Mouse (Mus musculus) Patski (cell line): ENCODE measurements around the gene Zc3hc1. TPM values are rescaled to one million over a fixed set of nuclear protein-coding genes. Genes with fewer than 3 reads are reported as not detected.

Experiments
- ATAC-seq: fragments of 100-300 bp; one replicate; pipeline ENCODE4 v1.8.0; 2021
- CTCF ChIA-PET: fragments of 350-600 bp; sonication (Branson Sonifier 250); formaldehyde crosslinking; loops from one replicate; lab custom pipeline; 2022; ENCODE audit warnings: inconsistent platforms; lab: Charles Lee
- POLR2A ChIA-PET: fragments of 350-600 bp; sonication (Branson Sonifier 250); formaldehyde crosslinking; loops from one replicate; lab custom pipeline; 2022; ENCODE audit warnings: antibody characterized with exemption, inconsistent platforms; lab: Charles Lee
- DNase-seq: peaks from one replicate; pipeline ENCODE4 v3.0.0-alpha.2; 2011; ENCODE audit warnings: low read depth, low spot score
- H3K27me3 ChIP-seq: fragments of 371-371 bp; one replicate; pipeline ENCODE4 v1.5.1; 2021
- CTCF ChIP-seq: fragments of 100-300 bp; IDR thresholded peaks from one replicate; pipeline ENCODE4 v1.5.1; 2021
- in situ Hi-C: fragments of 300-500 bp; cut with MboI; formaldehyde crosslinking; loops from 3 replicates; pipeline ENCODE4 v1.11.1; 2018; ENCODE audit warnings: low pct_unique_long_range_greater_than_20kb, mixed read lengths
- polyA plus RNA-seq: library from polyadenylated mRNA; unstranded; gene quantifications from one replicate; pipeline ENCODE4 v1.2.3, GENCODE M21; 2021

Zc3hc1 gene
- polyA plus RNA-seq, 1 experiment from 2014 or later: 41.7 TPM

DNA sequence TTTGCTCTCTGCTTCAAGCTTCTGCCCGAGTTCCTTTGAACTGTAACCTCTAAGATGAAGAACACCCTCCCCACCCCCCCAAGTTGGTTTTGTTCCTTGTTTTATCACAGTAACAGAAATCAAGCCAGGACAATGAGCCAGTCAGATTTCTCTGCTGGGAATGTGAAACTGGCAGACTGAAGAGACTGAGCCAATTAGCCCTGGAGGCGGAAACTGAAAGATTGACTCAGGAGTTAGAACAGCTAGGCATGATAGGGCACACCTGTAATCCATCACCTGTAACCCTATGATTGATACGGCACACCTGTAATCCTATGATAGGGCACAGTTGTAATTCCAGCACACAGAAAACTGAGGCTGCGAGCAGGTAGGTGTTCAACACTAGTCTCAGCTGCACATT, 58.6 kb downstream of the Zc3hc1 start:
- no peaks in the 10 kb centered on the region for H3K27me3 ChIP-seq
- DNase-seq: no peak
- ATAC-seq: no peak
- ChIA-PET POLR2A (no interaction called here), CTCF (interaction anchor here (1.2 kb wide), 1 partner anchor 23 kb away, joined by 3 read pairs; no protein-coding TSS in a partner anchor)
- no peak for TF ChIP-seq CTCF
- in situ Hi-C loops: no loop called here

DNA sequence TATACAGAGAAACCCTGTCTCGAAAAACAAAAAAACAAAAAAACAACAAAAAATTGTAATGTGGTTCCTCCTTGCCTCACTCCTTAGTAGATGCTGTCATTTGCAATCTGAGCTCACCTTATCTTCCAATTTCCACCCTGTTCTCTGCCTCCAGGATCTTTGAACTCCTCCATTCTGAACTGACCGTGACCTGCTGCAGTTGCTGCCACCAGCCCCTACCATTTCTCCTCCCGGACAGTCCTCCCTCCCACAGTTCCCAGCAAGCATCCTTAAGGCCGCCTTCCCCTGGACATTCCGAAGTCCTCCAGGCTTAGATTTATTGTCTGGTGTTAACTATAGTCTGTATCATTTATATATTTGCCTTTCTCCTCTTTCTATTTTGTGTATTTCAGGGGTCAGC, 60.1 kb downstream of the Zc3hc1 start:
- no peak for TF ChIP-seq CTCF
- DNase-seq (no peak), ATAC-seq (no peak)
- in situ Hi-C loops: no loop called here
- H3K27me3 ChIP-seq: no peaks in the 10 kb centered on the region
- ChIA-PET POLR2A (no interaction called here), CTCF (interaction anchor here (1.0 kb wide), 1 partner anchor 11 kb away, joined by 3 read pairs; no protein-coding TSS in a partner anchor)

DNA sequence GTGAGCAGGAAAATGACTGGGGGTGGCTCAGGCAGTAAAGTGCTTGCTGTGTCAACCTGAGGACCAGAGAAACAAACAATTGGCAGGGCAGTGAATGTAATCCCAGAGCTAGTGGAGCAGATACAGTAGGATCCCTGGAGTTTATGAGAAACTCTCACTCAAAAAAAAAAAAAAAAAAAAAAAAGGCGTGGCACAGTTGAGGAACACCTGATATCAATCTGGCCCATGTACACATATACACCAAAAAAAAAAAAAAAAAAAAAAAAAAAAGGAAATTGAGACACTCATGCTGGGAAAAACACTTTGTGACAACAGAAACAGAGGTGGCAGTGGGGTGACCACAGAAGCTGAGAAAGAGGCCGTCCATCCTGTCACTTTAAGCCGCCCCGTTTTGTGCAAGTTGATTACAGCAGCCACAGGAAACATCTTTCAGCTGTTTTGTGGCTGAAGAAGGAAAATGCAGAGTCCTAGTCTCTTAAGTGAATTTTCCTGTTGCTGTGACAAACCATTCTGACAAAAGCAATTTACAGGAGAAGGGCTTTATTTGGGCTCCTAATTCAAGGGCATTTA, 64.8 kb downstream of the Zc3hc1 start:
- no peaks in the 10 kb centered on the region for H3K27me3 ChIP-seq
- no peak for ATAC-seq
- CTCF ChIA-PET: interaction anchor here (1.2 kb wide), 1 partner anchor 103 kb away, joined by 3 read pairs; no protein-coding TSS in a partner anchor
- POLR2A ChIA-PET: no interaction called here
- DNase-seq: no peak
- no peak for TF ChIP-seq CTCF
- in situ Hi-C loops: no loop called here

DNA sequence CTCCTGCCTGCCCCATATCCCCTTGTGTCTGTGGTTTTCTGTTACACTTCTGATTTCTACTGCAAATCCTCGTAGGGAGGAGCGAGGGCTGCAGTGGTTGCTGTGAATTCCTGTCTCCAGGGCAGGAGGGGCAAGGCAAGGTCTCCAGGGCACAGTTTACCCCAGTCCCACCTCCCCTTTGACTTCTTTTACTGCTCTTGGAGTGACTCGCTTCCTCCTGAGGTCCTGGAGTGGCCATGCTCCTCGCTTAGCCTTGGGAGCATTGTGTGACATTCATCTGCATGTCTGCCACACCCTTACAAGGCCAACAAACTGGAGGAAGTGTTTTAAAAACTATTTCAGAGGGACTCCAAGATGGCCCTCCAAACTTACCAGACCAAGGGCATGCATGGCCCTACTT, 69.8 kb downstream of the Zc3hc1 start:
- CTCF ChIA-PET: no interaction called here
- POLR2A ChIA-PET: no interaction called here
- DNase-seq (no peak), ATAC-seq (no peak)
- no peaks in the 10 kb centered on the region for H3K27me3 ChIP-seq
- in situ Hi-C loops: no loop called here
- no peak for TF ChIP-seq CTCF

DNA sequence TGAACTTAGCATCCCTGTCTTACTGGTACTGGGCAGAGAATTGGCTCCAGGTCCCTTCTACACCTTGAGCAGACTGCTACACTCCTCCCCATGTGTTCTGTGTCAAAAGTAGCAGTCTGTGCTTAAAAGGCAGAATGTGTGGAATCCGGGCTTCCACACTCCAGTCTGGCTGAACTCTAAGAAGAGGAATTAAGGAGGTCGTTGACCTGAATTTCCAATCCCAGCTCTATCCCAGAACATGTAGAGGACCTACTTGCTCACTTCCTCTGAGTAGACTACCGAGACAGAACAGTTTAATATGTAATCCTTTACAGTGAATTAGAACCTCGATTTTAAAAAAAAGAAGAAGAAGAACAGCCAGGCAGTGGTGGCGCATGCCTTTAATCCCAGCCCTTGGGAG, 71.6 kb downstream of the Zc3hc1 start:
- CTCF ChIA-PET: interaction anchor here (1.3 kb wide), 1 partner anchor 11 kb away, joined by 3 read pairs; no protein-coding TSS in a partner anchor
- no peak for DNase-seq
- POLR2A ChIA-PET: no interaction called here
- H3K27me3 ChIP-seq: no peaks in the 10 kb centered on the region
- no peak for ATAC-seq
- no peak for TF ChIP-seq CTCF
- in situ Hi-C loops: no loop called here

Other genes with a start within 250 kb of the Zc3hc1 start
- gene Ube2h, start 86.5 kb downstream of the Zc3hc1 start, polyA plus RNA-seq: 88.9 TPM
- gene Klhdc10, start 10.8 kb upstream of the Zc3hc1 start, polyA plus RNA-seq: 78.8 TPM
- 38.9 TPM for gene Tmem209, start 118.8 kb upstream of the Zc3hc1 start, polyA plus RNA-seq
- 0.90 TPM for gene Ssmem1, start 118.8 kb upstream of the Zc3hc1 start, polyA plus RNA-seq
- not detected for gene Cpa2, start 150.6 kb upstream of the Zc3hc1 start, polyA plus RNA-seq
- gene Cpa4, start 177.3 kb upstream of the Zc3hc1 start, polyA plus RNA-seq: not detected
- 0.09 TPM for gene Cpa5, start 220.0 kb upstream of the Zc3hc1 start, polyA plus RNA-seq
- gene Cpa1, start 248.2 kb upstream of the Zc3hc1 start, polyA plus RNA-seq: not detected